In the genomic region with DNA sequence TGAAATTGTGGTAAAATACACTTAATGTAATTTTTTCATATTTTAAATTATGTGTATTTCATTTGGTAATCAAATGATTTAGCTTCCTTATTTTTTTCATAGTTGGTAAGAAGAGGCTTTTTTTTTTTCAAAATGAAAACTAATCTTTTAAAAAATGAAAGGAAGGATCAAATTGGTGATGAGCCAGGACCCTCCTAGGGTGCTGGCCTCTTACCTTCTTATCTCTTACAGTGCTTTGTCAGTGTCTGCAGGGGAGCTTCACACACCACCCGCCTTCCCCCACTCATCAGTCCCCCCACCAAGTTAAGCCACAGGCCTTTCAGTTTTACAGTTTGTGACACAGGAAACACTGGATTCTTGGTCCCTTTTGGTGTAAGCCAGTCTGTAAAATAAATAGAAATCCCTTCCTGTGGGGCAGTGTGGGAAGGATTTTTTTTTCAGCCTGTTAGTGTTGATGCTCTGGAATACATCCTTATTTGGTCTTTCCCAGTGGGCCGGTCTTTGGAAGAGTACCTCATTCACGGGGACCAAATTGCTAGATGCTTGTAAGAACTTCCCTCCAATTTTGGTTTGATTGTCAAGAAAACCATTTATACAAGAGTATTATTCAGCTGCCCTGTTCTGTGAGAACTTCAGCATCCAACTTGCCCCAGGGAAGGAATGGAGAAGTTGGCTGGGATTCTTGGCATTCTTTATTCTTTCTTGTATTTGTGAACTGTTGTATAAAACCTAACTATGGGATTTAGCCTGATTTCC, we compare ENCODE assay signal across 17 mouse cellular contexts.
DNase-seq lines count a peak whose midpoint lies in the region; ATAC-seq and TF ChIP-seq lines count a peak whose summit lies in the region.
"Had no signal": no experiment of that assay in that cellular context is flagged by ENCODE, and none has a peak within 500 bp of the region (broad histone marks: within the 10 kb centered on the region; RNA-seq: fewer than 3 reads in every experiment).

No protein-coding gene starts in this region.

- no peaks in the 10 kb centered on the region for H3K4me1 ChIP-seq in heart, postnatal 0 days (ENCODE audit: control insufficient read depth, insufficient read depth)
- no peaks in the 10 kb centered on the region for H3K4me1 ChIP-seq in stomach, embryonic 16.5 days (ENCODE audit: control insufficient read depth, insufficient read depth, low read length)
- no peaks in the 10 kb centered on the region for H3K4me1 ChIP-seq in stomach, postnatal 0 days (replicated peaks; ENCODE audit: control insufficient read depth, insufficient read depth)
- H3K4me1 ChIP-seq in embryonic facial prominence, embryonic 13.5 days = peaks cover 5% of the 10 kb centered on the region
- H3K4me1 ChIP-seq: heart, embryonic 10.5 days; hindbrain, embryonic 10.5 days; intestine, embryonic 15.5 days; neural tube, embryonic 12.5 days had no signal

- 44% methylated on average over 3 of the region's 3 CpGs for WGBS in heart, postnatal 0 days
- WGBS in stomach, embryonic 16.5 days = 41% methylated on average over 3 of the region's 3 CpGs
- 48% methylated on average over 3 of the region's 3 CpGs for WGBS in stomach, postnatal 0 days
- WGBS in embryonic facial prominence, embryonic 13.5 days = 23% methylated on average over 3 of the region's 3 CpGs

- H3K27ac ChIP-seq in heart, postnatal 0 days (ENCODE audit: low read depth) = peak overlapping the region; percentile 35; the same call in 1 of the 2 replicates
- H3K27ac ChIP-seq in stomach, embryonic 16.5 days (ENCODE audit: low read length) = peak overlapping the region; percentile 69; the same call in 1 of the 2 replicates
- H3K27ac ChIP-seq in stomach, postnatal 0 days (replicated peaks) = no peak overlapping the region
- peak overlapping the region; percentile 62; the same call in 1 of the 2 replicates for H3K27ac ChIP-seq in embryonic facial prominence, embryonic 13.5 days
- H3K27ac ChIP-seq: heart, embryonic 10.5 days; hindbrain, embryonic 10.5 days; intestine, embryonic 15.5 days; macrophage; neural tube, embryonic 12.5 days had no signal

- TF ChIP-seq CTCF in heart, postnatal 0 days (IDR thresholded peaks at IDR 0.05; ENCODE audit: low read depth) = no peak
- no peak for TF ChIP-seq CTCF in stomach, postnatal 0 days (IDR thresholded peaks at IDR 0.05; ENCODE audit: low read depth)

- H3K9me3 ChIP-seq in heart, postnatal 0 days (replicated peaks; ENCODE audit: control insufficient read depth, low read length) = no peaks in the 10 kb centered on the region
- no peaks in the 10 kb centered on the region for H3K9me3 ChIP-seq in stomach, embryonic 16.5 days (replicated peaks; ENCODE audit: control insufficient read depth, low read length)
- H3K9me3 ChIP-seq in stomach, postnatal 0 days (ENCODE audit: control insufficient read depth, low read length) = no peaks in the 10 kb centered on the region
- H3K9me3 ChIP-seq in embryonic facial prominence, embryonic 13.5 days = no peaks in the 10 kb centered on the region
- H3K9me3 ChIP-seq: heart, embryonic 10.5 days; hindbrain, embryonic 10.5 days; intestine, embryonic 15.5 days; neural tube, embryonic 12.5 days had no signal

- no peaks in the 10 kb centered on the region for H3K27me3 ChIP-seq in heart, postnatal 0 days (ENCODE audit: control insufficient read depth, insufficient read depth, low read length)
- no peaks in the 10 kb centered on the region for H3K27me3 ChIP-seq in stomach, embryonic 16.5 days (ENCODE audit: control insufficient read depth, insufficient read depth, low read length)
- H3K27me3 ChIP-seq in stomach, postnatal 0 days (ENCODE audit: control insufficient read depth, insufficient read depth, low read length) = no peaks in the 10 kb centered on the region
- no peaks in the 10 kb centered on the region for H3K27me3 ChIP-seq in embryonic facial prominence, embryonic 13.5 days
- H3K27me3 ChIP-seq: intestine, embryonic 15.5 days; neural tube, embryonic 12.5 days had no signal

- H3K4me2 ChIP-seq in heart, postnatal 0 days (ENCODE audit: low read depth, low read length) = no peak overlapping the region
- no peak overlapping the region for H3K4me2 ChIP-seq in stomach, embryonic 16.5 days (ENCODE audit: low read depth, low read length)
- H3K4me2 ChIP-seq in stomach, postnatal 0 days (replicated peaks; ENCODE audit: low read depth) = no peak overlapping the region
- no peak overlapping the region for H3K4me2 ChIP-seq in embryonic facial prominence, embryonic 13.5 days
- H3K4me2 ChIP-seq: intestine, embryonic 15.5 days; liver, embryonic 11.5 days; neural tube, embryonic 12.5 days had no signal

- peak; percentile 27 for DNase-seq in heart, postnatal 0 days (ENCODE audit: low spot score)
- no peak for DNase-seq in heart, postnatal 14 days
- no peak for DNase-seq in stomach, postnatal 0 days (ENCODE audit: low spot score)
- DNase-seq in cerebellum, postnatal 10 days = no peak
- no peak for DNase-seq in left cerebral cortex, postnatal 10 days (ENCODE audit: extremely low spot score in 1 of 2, low spot score in 2 of 2)
- DNase-seq: adrenal gland, postnatal 14 days; cerebellum, postnatal 25 days had no signal

- H3K9ac ChIP-seq in heart, postnatal 0 days (replicated peaks; ENCODE audit: low read depth, low read length) = no peak overlapping the region
- no peak overlapping the region for H3K9ac ChIP-seq in stomach, embryonic 16.5 days (ENCODE audit: low read length)
- no peak overlapping the region for H3K9ac ChIP-seq in stomach, postnatal 0 days (ENCODE audit: low read length)
- no peak overlapping the region for H3K9ac ChIP-seq in embryonic facial prominence, embryonic 13.5 days
- H3K9ac ChIP-seq: intestine, embryonic 15.5 days; neural tube, embryonic 12.5 days had no signal

- intact Hi-C loops in heart, postnatal 14 days (cut with DNase I) = no loop called here
- intact Hi-C loops in left cerebral cortex, postnatal 10 days (cut with DNase I) = no loop called here

- no peak for ATAC-seq in heart, postnatal 0 days (ENCODE audit: insufficient read depth, low read depth)
- no peak for ATAC-seq in stomach, embryonic 16.5 days (ENCODE audit: insufficient read depth, low FRiP score)
- ATAC-seq in stomach, postnatal 0 days (ENCODE audit: low FRiP score, low TSS enrichment) = no peak
- ATAC-seq in embryonic facial prominence, embryonic 13.5 days (ENCODE audit: insufficient number of reproducible peaks, insufficient read depth, low FRiP score, low TSS enrichment, low read depth) = no peak
- no peak for ATAC-seq in granulocyte monocyte progenitor cell, adult 5-6 weeks (replicated peaks; ENCODE audit: poor library complexity, severe bottlenecking)
- ATAC-seq: intestine, embryonic 15.5 days; midbrain, embryonic 16.5 days had no signal

- peaks cover 12% of the 10 kb centered on the region for H3K36me3 ChIP-seq in heart, postnatal 0 days (replicated peaks; ENCODE audit: control insufficient read depth, insufficient read depth, low read length)
- H3K36me3 ChIP-seq in stomach, embryonic 16.5 days (ENCODE audit: control insufficient read depth, insufficient read depth, low read length) = no peaks in the 10 kb centered on the region
- H3K36me3 ChIP-seq in stomach, postnatal 0 days (ENCODE audit: control insufficient read depth, insufficient read depth, low read length) = no peaks in the 10 kb centered on the region
- H3K36me3 ChIP-seq in embryonic facial prominence, embryonic 13.5 days = peaks cover 8% of the 10 kb centered on the region
- H3K36me3 ChIP-seq: intestine, embryonic 15.5 days had no signal

- H3K4me3 ChIP-seq in heart, postnatal 0 days (ENCODE audit: low read depth, low read length) = no peak overlapping the region
- no peak overlapping the region for H3K4me3 ChIP-seq in stomach, embryonic 16.5 days (replicated peaks; ENCODE audit: low read length)
- H3K4me3 ChIP-seq in stomach, postnatal 0 days (ENCODE audit: low read depth, low read length) = no peak overlapping the region
- no peak overlapping the region for H3K4me3 ChIP-seq in embryonic facial prominence, embryonic 13.5 days
- H3K4me3 ChIP-seq: heart, embryonic 10.5 days; hindbrain, embryonic 10.5 days; intestine, embryonic 15.5 days; neural tube, embryonic 12.5 days had no signal

- no peak for TF ChIP-seq EP300 in heart, postnatal 0 days (IDR thresholded peaks at IDR 0.05; ENCODE audit: low read depth)
- TF ChIP-seq EP300 in stomach, postnatal 0 days (optimal IDR thresholded peaks at IDR 0.05) = no peak
